Mouse (Mus musculus) heart, embryonic 10.5 days (tissue): ENCODE measurements around the gene Spr. TPM values are rescaled to one million over a fixed set of nuclear protein-coding genes. Genes with fewer than 3 reads are reported as not detected.
"Not testable (repeated sequence)": the region's sequence is repeated elsewhere in the genome, so short reads cannot be mapped to it uniquely, and the experiment has no call there.

Experiments used
- DNase-seq: peaks from one replicate; pipeline ENCODE4 v3.0.0-alpha.2; 2017; ENCODE audit warnings: low spot score
- H3K27ac ChIP-seq: fragments of 300-500 bp; sonication (generic); 2 replicates; pipeline ENCODE4 v1.5.1; 2016; ENCODE audit warnings: mild to moderate bottlenecking
- H3K27me3 ChIP-seq: fragments of 300-500 bp; sonication (generic); 2 replicates; pipeline ENCODE4 v1.6.1; 2016; ENCODE audit warnings: mild to moderate bottlenecking; ENCODE audit not compliant: poor library complexity, insufficient read depth, severe bottlenecking
- H3K36me3 ChIP-seq: fragments of 300-500 bp; sonication (generic); 2 replicates; pipeline ENCODE4 v1.6.1; 2016; ENCODE audit warnings: mild to moderate bottlenecking, moderate library complexity
- H3K4me1 ChIP-seq: fragments of 300-500 bp; sonication (generic); 2 replicates; pipeline ENCODE4 v1.6.1; 2016; ENCODE audit warnings: mild to moderate bottlenecking
- H3K4me3 ChIP-seq: fragments of 300-500 bp; sonication (generic); 2 replicates; pipeline ENCODE4 v1.5.1; 2016; ENCODE audit warnings: mild to moderate bottlenecking, moderate library complexity
- H3K9me3 ChIP-seq: fragments of 300-500 bp; sonication (generic); 2 replicates; pipeline ENCODE4 v1.6.1; 2016; ENCODE audit warnings: mild to moderate bottlenecking, moderate library complexity
- WGBS: fragments of 180-500 bp; shearing (Covaris S2); methylation state at CpG from one replicate; pipeline ENCODE4 v1.1.7; 2016; 5-methylcytosine and 5-hydroxymethylcytosine counted together
- polyA plus RNA-seq: library from polyadenylated mRNA; unstranded; fragments of >200 nt; fragmentation: Nextera tagmentation; extraction: Ambion mirVana; gene quantifications from 2 replicates; pipeline ENCODE4 v1.2.1, GENCODE M21; 2016

The Spr gene
- 57.2 and 69.2 TPM in 2 replicates for polyA plus RNA-seq

DNA sequence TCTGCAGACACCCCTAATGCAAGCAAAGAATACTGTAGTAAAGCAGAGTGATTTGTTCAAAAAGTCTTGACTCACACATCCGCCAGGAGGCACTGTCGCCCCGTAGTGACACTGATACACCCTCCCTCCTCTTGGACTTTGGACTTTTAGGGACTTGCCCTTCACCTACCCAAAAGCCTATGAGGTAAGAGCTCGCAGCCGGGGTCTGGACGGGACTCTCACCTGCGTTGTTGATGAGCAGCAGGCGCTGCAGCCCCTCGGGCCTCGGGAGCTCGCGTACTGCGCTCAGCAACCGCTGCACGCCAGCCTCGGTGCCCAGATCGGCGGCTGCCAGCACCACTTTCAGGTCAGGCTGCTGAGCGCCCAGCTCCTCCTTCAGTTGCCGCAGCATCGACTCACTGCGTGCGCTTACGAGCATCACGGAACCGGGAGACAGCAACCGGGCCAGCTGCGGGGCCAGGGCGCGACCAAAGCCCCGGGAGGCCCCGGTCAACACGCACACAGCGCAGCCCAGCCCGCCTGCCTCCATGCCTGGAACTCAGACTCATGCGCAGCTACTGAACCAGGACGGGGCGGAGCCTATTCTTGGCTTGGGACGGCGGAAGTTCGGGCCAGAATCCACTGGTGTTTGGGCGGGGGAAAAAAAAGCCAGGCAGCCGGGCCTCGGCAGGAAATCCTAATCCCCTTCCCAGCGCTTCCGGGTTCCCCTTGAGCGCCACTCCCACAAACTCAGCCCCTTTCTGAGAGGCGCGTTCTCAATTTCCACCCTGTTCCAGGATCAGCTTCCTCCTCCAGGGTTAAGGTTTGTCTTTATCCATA, at the start of gene Spr:
TSS of gene Spr (minus strand) at position 550 of the 819 bp plus-strand sequence.
- H3K36me3 ChIP-seq, result peaks cover 21% of the 10 kb centered on the region
- DNase-seq, result peak; percentile 96
- no peaks in the 10 kb centered on the region for H3K9me3 ChIP-seq
- under 1% methylated on average over 49 of the region's 49 CpGs for WGBS
- H3K27ac ChIP-seq, result peak within 1 kb of the TSS; percentile 94
- peaks cover 5% of the 10 kb centered on the region for H3K4me1 ChIP-seq
- H3K4me3 ChIP-seq, result peak within 1 kb of the TSS; percentile 80
- no peaks in the 10 kb centered on the region for H3K27me3 ChIP-seq

DNA sequence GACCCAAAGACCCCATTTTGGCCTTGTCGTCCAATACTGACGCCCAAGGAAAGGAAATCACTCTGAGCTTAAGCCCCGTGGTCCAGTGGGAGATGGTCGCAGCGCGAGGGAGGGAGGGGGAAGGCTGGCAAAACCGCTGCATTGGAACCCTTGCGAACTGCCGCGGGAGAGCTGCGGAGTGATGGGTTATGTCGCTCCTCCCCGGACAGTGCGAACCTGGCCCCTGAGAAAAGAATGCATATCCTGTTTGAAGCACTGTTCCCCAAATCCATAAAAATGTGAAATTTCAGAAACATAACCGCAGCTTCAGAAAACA, 49.1 kb upstream of the Spr start:
- no peaks in the 10 kb centered on the region for H3K36me3 ChIP-seq
- H3K27ac ChIP-seq, result no peak overlapping the region
- H3K4me1 ChIP-seq, result peaks cover 41% of the 10 kb centered on the region
- H3K4me3 ChIP-seq, result peak overlapping the region; percentile 25; the same call in 1 of the 2 replicates
- no peaks in the 10 kb centered on the region for H3K9me3 ChIP-seq
- WGBS, result 1% methylated on average over 15 of the region's 15 CpGs
- DNase-seq, result no peak
- H3K27me3 ChIP-seq, result peaks cover 97% of the 10 kb centered on the region

DNA sequence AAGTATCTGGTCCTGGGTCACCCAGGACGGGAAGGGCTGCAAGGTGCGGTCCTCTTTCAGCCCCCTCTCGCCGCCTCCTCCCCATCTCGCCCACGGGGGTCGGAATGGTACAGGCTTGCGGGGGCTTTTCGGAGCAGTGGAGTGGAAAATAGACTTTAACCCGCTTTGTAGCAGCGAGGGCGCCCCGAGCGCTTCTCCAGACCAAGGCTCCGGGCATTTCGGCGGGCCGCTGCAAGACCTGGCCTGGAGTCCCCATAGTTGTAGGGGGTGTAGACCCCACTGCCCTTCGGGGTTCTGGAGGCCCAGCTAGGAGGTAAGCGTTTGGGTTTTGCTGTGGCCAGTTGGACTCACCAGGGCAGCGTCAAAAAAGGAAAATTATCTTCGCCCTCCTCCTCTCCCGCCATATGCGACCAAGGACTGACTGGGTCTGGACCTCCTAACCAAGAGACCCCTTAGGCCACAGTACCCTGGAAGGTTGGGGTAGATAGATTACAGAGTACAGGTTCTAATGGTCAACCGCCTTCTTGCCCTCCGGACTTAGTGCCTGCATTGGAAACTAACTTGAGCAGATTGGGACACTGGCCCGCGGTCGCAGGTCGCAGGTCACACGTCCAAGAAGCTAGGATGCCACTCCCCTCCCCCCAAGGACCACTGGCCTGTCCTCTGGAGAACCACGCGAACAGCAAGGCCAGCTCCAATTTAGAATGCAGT, 48.6 kb upstream of the Spr start:
- no peak for DNase-seq
- Histone ChIP-seq H3K4me3 (peak overlapping the region; percentile 44), H3K27ac (no peak overlapping the region), H3K9me3 (no peaks in the 10 kb centered on the region), H3K4me1 (peaks cover 41% of the 10 kb centered on the region), H3K36me3 (no peaks in the 10 kb centered on the region), H3K27me3 (peaks cover 97% of the 10 kb centered on the region)
- 2% methylated on average over 33 of the region's 33 CpGs for WGBS

GRCm38 (mm10) chr6:85183951-85184350, 46.4 kb upstream of the Spr start:
- WGBS, result 52% methylated on average over 3 of the region's 3 CpGs
- Histone ChIP-seq H3K36me3 (no peaks in the 10 kb centered on the region), H3K4me1 (peaks cover 28% of the 10 kb centered on the region), H3K27me3 (peaks cover 93% of the 10 kb centered on the region), H3K4me3 (no peak overlapping the region), H3K27ac (no peak overlapping the region), H3K9me3 (no peaks in the 10 kb centered on the region)
- no peak for DNase-seq

- peaks cover 74% of the 10 kb centered on the region for H3K27me3 ChIP-seq
- WGBS, result 51% methylated on average over 2 of the region's 2 CpGs
- no peaks in the 10 kb centered on the region for H3K9me3 ChIP-seq
- H3K36me3 ChIP-seq, result no peaks in the 10 kb centered on the region
- no peaks in the 10 kb centered on the region for H3K4me1 ChIP-seq
- no peak overlapping the region for H3K4me3 ChIP-seq
- no peak for DNase-seq
- no peak overlapping the region for H3K27ac ChIP-seq
Observed at GRCm38 (mm10) chr6:85180036-85180435, 42.5 kb upstream of the Spr start.

GRCm38 (mm10) chr6:85179569-85179968, 42.0 kb upstream of the Spr start:
- no peaks in the 10 kb centered on the region for H3K4me1 ChIP-seq
- H3K4me3 ChIP-seq, result no peak overlapping the region
- H3K9me3 ChIP-seq, result no peaks in the 10 kb centered on the region
- H3K27me3 ChIP-seq, result peaks cover 71% of the 10 kb centered on the region
- no peaks in the 10 kb centered on the region for H3K36me3 ChIP-seq
- no peak overlapping the region for H3K27ac ChIP-seq
- DNase-seq, result no peak
- 62% methylated on average over 3 of the region's 3 CpGs for WGBS

- H3K27ac ChIP-seq, result no peak overlapping the region
- 53% methylated on average over 11 of the region's 11 CpGs for WGBS
Observed at GRCm38 (mm10) chr6:85165440-85165921, 27.9 kb upstream of the Spr start.

DNA sequence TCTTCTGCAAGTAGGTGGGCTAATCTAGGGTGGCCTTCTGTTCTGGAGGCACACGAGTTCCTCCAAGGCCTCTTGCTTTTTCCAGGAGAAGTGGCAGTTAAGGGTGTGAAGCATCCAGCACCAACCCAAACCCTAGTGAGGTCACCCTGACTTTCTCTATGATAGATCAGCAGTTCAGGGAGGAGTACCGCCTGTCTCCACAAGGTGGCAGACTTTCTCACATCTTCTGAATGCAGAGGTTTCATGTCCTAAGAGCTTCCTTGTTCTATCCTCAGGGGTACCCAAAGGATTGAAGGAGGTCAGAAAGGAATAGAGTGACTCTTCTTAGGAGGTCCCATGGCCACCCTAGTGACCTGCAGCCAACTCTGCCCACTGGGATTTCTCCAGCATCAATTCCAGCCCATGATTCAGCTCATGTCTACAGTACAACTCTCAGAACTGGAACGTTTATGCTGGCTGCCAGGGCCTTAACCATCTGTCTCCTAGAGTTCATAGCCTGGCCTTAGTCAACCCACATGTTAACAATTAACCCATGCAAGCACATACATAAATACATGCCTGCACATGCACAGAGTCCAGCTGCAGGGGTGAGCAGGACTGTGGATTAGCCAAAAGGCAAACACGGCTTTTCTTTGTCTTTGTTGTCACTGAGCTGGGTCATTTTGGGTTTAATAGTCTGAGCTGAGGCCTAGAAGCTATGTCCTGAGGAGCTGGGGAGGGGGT, 22.8 kb upstream of the Spr start:
- Histone ChIP-seq H3K4me3 (no peak overlapping the region), H3K36me3 (no peaks in the 10 kb centered on the region), H3K4me1 (0 out of 2 replicates have a peak, but pooled peaks cover 2% of the 10 kb centered on the region), H3K9me3 (no peaks in the 10 kb centered on the region), H3K27me3 (peaks cover 16% of the 10 kb centered on the region; the same call in 1 of the 2 replicates), H3K27ac (no peak overlapping the region)
- 47% methylated on average over 4 of the region's 4 CpGs for WGBS
- DNase-seq, result peak; percentile 80

More at GRCm38 (mm10) chr6:85165440-85165921, 27.9 kb upstream of the Spr start:
- no peaks in the 10 kb centered on the region for H3K36me3 ChIP-seq
- H3K9me3 ChIP-seq, result no peaks in the 10 kb centered on the region
- H3K4me3 ChIP-seq, result no peak overlapping the region
- H3K27me3 ChIP-seq, result peaks cover 27% of the 10 kb centered on the region; the same call in 1 of the 2 replicates
- DNase-seq, result no peak
- H3K4me1 ChIP-seq, result 0 out of 2 replicates have a peak, but pooled peaks cover 2% of the 10 kb centered on the region

GRCm38 (mm10) chr6:85159092-85159760, 21.7 kb upstream of the Spr start:
- H3K27me3 ChIP-seq, result peaks cover 13% of the 10 kb centered on the region
- not testable (repeated sequence) for H3K4me3 ChIP-seq, H3K4me1 ChIP-seq, H3K9me3 ChIP-seq, H3K27ac ChIP-seq, H3K36me3 ChIP-seq
- DNase-seq, result peak; percentile 84
- 24% methylated on average over 6 of the region's 6 CpGs for WGBS

DNA sequence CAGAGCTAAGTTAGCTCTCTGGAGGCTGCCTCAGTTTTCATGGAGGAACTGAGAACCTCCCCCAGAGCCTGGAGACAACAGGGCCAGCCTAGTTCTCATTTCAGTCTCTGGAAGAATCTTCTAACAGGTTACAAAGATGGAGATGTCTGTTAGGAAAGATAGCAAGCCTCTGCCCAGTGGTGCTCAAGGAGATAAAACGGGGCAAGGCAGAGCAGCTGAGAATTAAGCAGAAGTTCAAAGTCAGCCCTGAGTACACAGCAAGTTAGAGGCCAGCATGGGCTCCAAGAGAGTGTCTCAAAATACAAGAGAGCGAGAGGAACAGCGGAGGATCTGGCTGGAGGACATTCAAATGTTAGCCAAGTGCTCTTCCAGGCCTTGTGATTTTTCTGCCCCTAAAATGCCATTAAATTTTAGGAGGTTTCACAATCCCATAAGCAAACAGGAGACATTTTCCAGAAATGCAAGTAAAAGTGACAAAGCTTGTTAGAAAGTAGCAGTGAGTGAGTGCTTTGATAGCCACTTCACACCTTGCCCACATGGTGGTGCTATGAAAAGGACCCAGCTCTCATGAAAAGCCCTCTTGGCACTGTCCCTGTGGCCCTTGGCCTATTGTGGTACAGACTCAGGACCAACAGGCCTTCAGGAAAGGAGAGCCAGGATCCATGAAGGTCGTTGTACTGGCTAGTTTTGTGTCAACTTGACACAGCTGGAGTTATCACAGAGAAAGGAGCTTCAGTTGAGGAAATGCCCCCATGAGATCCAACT, 20.7 kb upstream of the Spr start:
- not testable (repeated sequence) for H3K27ac ChIP-seq, H3K27me3 ChIP-seq, H3K4me1 ChIP-seq, H3K9me3 ChIP-seq, DNase-seq, H3K4me3 ChIP-seq, H3K36me3 ChIP-seq
- 67% methylated on average over 4 of the region's 4 CpGs for WGBS

DNA sequence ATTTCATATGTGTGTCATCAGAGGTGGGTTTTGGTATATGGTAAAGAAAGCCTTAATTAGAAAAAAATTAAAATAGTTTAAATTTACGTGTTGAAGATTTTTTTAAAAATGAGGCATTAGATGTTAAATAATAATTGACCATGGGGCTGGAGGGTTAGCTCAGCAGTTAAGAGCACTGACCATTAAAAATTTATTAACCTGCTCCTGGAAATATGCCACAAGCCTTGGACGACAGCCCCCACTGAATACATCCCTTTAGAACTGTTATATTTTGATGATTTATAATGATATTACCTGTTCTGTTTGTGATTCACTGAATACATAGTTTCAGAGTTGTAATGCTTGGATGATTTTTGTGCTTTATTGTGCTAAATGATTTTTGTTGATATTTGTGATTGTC, 19.0 kb upstream of the Spr start:
- DNase-seq, H3K27ac ChIP-seq, H3K36me3 ChIP-seq, H3K9me3 ChIP-seq, H3K4me3 ChIP-seq, H3K4me1 ChIP-seq, H3K27me3 ChIP-seq: not testable (repeated sequence)
- WGBS, result 70% methylated on average over 2 of the region's 2 CpGs
